Mouse (Mus musculus): ENCODE results near the gene Mid2.
A peak's percentile ranks its signal among the peaks of the same experiment; 100 is the strongest.
"Not testable (repeated sequence)": the region's sequence is repeated elsewhere in the genome, so short reads cannot be mapped to it uniquely, and the experiment has no call there.

The Mid2 gene

DNA sequence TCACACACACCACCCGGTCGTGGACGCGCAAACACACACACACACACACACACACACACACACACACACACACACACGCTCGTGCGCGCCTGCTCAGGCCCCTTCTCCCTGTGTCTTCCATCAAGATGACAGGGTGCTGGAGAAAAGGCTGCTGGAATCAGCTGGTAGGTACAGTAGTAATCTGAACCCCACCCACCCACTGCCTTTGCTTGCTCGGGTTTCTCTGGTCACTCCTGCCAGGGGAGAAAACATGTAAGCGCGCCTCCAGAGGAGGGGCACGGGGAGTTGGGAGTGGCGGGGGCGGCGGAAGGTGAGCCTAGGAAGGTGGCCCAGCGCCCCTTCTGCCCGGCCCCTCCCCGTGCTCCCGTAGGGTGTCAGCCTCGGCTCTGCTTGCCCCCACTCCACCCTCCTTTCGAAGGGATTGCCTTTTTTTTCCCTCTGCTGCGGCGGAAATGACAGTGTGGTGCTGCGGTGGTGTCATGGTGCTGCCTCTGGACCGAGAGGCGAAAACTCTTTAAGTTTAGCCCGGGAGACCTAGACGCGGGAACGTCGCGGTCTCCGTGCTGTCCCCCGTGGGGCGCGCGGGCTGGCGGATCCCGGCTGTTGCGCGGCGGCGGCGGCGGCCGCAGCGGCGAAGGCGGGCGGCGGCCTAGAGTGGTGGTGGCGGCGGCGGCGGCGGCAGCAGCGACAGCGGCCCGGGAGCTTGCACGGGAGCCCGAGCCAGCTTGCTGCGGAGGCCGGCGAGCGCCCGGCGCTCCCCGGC, at the start of gene Mid2:
Mid2 (plus strand) TSS at position 121 of the 763 bp plus-strand sequence.
- DNase-seq (ENCODE audit: extremely low read depth, low read depth, low spot score): no peak

- no peak for DNase-seq (ENCODE audit: extremely low read depth, low read depth, low spot score)
These were observed 39.4 kb upstream of the Mid2 start for GRCm38 (mm10) chrX:140624875-140625594.

DNA sequence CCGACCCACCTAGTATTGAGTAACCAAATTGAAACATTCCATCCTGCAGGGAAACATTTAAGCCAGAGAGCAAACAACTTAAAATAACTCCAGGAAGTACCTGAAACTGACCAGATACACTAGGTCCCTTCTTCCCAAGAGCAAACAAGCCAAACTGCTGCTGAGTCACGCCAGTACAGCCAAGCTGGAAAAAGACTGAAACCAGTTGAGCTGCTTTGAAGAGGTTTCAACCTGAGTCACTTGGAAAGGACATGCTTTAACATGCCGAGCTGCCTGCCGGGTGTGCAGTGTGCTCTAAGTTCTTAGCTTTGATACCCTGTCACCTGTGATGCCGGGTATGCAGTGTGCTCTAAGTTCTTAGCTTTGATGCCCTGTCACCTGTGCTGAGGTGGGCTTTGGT, 26.4 kb upstream of the Mid2 start:
- DNase-seq (ENCODE audit: extremely low read depth, low read depth, low spot score): peak; percentile 84

GRCm38 (mm10) chrX:140639592-140639991, 24.8 kb upstream of the Mid2 start:
- DNase-seq (ENCODE audit: extremely low read depth, low read depth, low spot score): no peak

DNA sequence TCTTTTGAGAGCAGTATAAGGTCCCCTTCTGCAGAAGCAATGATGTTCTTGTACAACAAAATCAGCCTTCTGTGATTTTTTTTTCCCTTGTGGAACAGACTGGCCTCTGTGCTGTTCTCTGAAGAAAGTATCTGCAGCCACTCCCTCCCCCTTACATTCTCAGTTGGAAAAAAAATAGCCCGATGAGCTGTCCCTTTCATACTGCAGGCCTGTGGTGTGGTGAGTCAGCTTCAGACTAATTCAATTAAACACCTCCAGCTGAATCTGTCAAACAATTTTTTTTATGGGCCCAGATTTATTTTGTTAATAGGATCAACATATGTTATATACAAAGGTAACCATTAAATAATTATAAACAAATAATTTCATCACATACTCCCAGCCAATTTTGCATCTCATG, 3.7 kb upstream of the Mid2 start:
- DNase-seq (ENCODE audit: extremely low read depth, low read depth, low spot score): no peak

- no peak for DNase-seq (ENCODE audit: extremely low read depth, low read depth, low spot score)
These were observed 883 bp upstream of the Mid2 start for GRCm38 (mm10) chrX:140663516-140663915.

- DNase-seq (ENCODE audit: extremely low read depth, low read depth, low spot score): no peak
These were observed 927 bp downstream of the Mid2 start for GRCm38 (mm10) chrX:140665242-140665810.

DNA sequence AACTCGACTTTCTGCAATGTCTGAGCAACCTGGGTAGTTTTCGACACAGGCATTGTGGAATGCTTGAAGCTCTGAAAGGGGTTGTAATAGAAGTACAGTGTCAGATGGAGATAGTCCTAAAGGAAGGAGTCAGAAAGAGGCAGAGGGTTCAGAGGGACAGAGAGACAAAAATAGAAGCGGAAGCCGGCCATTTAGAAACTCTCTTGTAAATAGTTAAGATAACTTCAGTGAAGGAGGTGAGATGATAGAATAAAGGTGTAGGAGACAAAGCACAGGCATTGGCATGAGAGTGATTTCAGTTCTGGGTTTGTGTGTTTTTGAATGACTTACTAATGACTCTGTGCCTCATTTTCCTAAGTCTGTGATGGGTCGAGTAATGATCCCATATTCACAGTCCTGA, 11.0 kb downstream of the Mid2 start:
- DNase-seq (ENCODE audit: extremely low read depth, low read depth, low spot score): no peak

GRCm38 (mm10) chrX:140688335-140688734, 23.9 kb downstream of the Mid2 start:
- DNase-seq (ENCODE audit: extremely low read depth, low read depth, low spot score): no peak

- DNase-seq (ENCODE audit: extremely low read depth, low read depth, low spot score): not testable (repeated sequence)
These were observed 33.6 kb downstream of the Mid2 start for GRCm38 (mm10) chrX:140697872-140698463.

DNA sequence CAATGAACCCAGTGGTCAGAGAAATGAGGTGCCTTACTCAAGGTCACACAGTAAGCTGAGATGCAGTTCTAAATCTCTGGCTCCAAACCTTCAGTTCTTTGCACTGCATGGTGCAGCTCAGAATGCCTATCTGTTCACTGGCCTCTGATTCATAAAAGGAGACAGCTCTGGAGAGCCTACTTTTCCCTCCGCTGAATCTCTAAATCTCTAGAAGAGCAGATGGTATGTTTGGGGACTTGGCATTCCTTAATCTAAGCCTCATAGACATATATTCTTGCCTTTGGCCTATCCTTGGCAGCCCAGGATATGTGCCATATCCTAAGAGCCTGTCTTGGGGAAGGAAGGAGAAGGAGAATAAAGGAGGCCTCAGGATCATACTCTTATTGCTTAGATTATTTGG, 38.8 kb downstream of the Mid2 start:
- DNase-seq (ENCODE audit: extremely low read depth, low read depth, low spot score): no peak

GRCm38 (mm10) chrX:140706077-140706476, 41.7 kb downstream of the Mid2 start:
- no peak for DNase-seq (ENCODE audit: extremely low read depth, low read depth, low spot score)

DNA sequence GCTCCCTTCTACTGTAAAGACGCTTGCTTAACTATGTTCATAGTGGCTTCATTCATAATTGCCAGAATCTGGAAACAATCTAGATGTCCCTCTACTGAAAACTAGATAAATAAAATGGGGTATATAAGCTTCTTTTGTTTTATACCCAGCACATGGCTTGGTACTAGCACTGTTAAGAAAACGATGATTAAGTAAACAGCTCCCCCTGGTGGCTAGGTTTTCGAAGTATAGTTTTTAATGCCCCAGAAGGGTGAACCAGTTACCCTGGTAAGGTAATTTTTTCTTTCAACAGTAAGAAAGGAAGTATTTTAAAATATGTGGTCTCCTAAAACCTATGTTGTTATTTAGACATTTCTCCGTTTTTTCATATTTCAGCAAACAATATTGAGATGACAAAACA, 58.0 kb downstream of the Mid2 start:
- no peak for DNase-seq (ENCODE audit: extremely low read depth, low read depth, low spot score)

DNA sequence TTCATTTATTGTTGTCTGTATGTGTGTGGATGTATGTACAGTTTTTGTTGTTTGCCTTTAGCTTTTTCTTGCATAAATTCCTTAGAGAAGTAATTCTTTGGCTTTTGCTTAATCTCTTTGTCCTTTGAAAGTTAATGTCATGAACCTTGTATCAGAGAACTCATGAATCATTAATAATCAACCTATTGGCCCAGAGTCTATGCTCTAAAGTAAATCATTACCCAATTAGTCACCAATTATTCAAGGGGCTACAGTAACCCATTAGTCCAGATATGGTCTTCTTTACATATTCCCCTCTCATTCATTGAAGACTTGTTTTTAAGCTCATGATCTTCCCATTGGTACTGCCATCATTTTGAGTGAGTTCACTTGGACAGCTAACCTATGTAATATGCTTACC, 74.6 kb downstream of the Mid2 start:
- DNase-seq (ENCODE audit: extremely low read depth, low read depth, low spot score): no peak

DNA sequence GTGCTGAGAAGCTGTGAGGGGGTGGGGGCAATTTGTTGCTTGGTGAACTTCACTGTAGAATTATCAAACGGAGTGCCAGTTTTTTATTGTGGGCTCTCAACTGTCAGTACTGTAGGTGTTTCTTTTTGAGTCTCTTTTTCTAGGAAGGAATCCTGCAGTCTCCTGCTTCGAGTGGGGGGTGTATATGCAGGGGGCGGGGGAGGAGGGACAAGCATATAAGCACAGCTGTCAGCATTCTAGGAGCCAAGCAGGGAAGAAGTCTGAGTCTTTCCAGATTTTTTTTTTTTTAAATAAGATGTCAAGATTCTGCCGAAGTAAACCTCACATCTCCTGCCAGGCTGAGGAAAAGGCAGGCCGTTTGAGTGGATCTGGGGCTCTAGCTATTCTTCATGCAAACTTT, 78.8 kb downstream of the Mid2 start:
- DNase-seq (ENCODE audit: extremely low read depth, low read depth, low spot score): no peak

GRCm38 (mm10) chrX:140769794-140770193, 105.4 kb downstream of the Mid2 start:
- DNase-seq (ENCODE audit: extremely low read depth, low read depth, low spot score): no peak

DNA sequence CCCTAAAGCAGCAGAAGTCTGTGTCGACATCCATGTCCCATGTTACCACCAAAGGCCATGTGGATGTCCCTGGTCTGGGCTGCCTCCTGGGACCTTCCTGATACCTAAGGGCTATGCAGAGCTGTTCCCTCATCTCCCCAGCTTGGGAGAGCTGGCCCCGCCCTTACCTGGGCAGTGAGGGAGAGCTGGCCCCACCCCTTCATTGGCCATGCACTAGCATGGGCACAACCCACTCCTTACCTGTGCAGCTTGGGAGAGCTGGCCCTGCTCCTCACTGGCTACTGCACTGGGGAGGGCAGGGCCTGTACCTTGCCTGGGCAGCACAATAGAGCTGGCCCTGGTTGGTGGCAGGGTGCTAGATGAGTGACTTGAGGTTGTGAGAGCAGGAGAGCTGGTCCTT, 140.9 kb downstream of the Mid2 start:
- DNase-seq (ENCODE audit: extremely low read depth, low read depth, low spot score): no peak

DNA sequence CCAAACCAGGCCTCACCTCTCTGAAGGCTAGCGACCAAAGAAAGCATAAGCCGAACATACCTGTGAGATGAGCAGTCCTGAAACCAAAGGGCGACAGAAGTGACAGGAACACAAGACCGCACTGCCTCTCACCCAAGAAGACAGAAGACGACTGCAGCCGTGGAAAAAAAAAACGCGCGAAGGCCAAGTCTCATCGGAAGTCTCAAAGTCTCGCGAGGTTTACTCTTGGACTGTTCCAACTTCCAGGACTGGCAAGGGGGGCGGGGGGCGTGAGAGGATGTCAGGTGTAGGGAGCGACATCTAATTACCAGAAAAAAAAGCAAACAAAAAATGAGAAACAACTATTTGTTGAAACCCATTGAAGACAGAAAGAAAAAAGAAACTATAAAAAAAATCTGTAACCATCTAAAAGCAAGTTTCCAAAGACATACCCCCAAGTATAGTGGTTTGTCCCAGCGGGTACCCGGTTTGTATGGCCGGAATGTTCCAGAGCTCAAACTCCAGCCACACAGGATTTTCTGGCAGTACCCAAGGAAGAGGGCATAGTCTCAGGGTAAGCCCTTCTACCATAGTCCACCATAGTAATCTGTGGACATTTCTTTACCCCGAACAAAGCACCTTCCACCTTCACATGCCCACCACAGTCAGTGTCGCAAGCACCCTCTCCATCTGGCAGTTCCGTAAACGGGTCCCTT, 149.1 kb downstream of the Mid2 start, which contains the start of gene Tex13b:
Tex13b (minus strand) TSS at position 122 of the 695 bp plus-strand sequence.
- DNase-seq (ENCODE audit: extremely low read depth, low read depth, low spot score): no peak
